Mouse (Mus musculus): ENCODE results near the gene Fam160a1. TPM values are rescaled to one million over a fixed set of nuclear protein-coding genes. Genes with fewer than 3 reads are reported as not detected.
A peak's percentile ranks its signal among the peaks of the same experiment; 100 is the strongest.

The Fam160a1 gene
- polyA plus RNA-seq, 1 experiment from 2014 or later: 0.38 TPM

DNA sequence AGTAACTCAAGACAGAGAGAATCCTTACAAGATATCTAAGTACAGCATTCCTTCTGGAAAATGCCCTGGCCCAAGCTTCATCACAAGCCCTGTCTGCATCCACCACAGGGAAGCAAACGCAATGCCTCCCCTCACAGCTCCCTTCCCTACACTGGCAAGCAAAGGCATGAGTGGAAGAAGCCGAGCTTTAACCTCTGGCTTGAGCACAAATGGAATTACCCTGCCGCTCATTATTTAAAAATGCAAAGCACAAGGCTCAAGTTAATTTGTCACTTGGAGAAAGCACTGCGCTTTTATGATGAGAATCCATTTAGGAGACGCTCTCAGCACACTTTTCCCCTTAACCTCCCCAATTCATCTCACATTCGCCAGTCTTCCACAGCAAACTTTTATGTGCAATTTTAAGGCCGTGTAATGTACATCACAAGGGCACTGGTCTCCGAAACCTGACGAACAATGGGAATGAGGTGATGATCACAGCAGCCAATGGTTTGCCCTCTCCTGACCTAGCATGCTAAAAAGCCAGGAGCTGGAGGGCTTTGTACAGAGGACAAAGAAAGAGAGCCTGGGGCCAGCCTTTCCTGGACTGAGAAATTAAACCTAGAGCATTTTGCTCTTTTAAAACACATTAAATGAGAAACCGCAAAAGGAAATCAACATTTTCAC is 15.5 kb upstream of the Fam160a1 start:
- H3K27me3 ChIP-seq (ENCODE audit: control insufficient read depth, insufficient read depth, low read depth, low read length): no peaks in the 10 kb centered on the region
- H3K27ac ChIP-seq (ENCODE audit: low read length): no peak overlapping the region
- H3K4me2 ChIP-seq (ENCODE audit: low read length): no peak overlapping the region
- no peaks in the 10 kb centered on the region for H3K4me1 ChIP-seq (ENCODE audit: control insufficient read depth, insufficient read depth, low read length)
- ATAC-seq: no peak
- 57% methylated on average over 10 of the region's 10 CpGs for WGBS
- H3K9ac ChIP-seq (ENCODE audit: low read depth, low read length): no peak overlapping the region
- H3K9me3 ChIP-seq (replicated peaks; ENCODE audit: control insufficient read depth, low read length, poor library complexity, severe bottlenecking): no peaks in the 10 kb centered on the region
- no peak overlapping the region for H3K4me3 ChIP-seq (ENCODE audit: low read depth, low read length)
- H3K36me3 ChIP-seq (ENCODE audit: control insufficient read depth, insufficient read depth, low read length): no peaks in the 10 kb centered on the region

DNA sequence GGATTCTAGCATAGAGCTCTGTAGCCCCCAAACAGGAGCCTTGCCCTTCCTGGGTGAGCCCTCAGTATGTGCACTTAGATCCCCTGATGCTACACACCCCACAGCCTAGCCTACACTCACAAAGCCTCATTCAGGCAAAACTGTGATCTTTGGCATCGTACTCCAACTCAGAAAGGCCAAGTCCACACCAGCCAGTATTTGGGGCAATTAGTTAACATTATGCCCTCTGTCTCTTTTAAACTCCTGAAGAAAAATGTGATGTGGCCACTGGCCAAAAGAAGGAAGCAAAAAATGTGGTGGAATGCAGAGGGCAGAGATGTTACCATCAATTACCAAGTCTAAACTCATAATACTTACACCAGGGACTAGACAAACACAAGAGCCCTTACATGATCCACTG is 14.7 kb upstream of the Fam160a1 start:
- no peaks in the 10 kb centered on the region for H3K4me1 ChIP-seq (ENCODE audit: control insufficient read depth, insufficient read depth, low read length)
- no peaks in the 10 kb centered on the region for H3K27me3 ChIP-seq (ENCODE audit: control insufficient read depth, insufficient read depth, low read depth, low read length)
- H3K9me3 ChIP-seq (replicated peaks; ENCODE audit: control insufficient read depth, low read length, poor library complexity, severe bottlenecking): no peaks in the 10 kb centered on the region
- H3K9ac ChIP-seq (ENCODE audit: low read depth, low read length): no peak overlapping the region
- no peak for ATAC-seq
- H3K27ac ChIP-seq (ENCODE audit: low read length): no peak overlapping the region
- H3K36me3 ChIP-seq (ENCODE audit: control insufficient read depth, insufficient read depth, low read length): no peaks in the 10 kb centered on the region
- WGBS: 86% methylated on average over 1 of the region's 1 CpGs
- H3K4me2 ChIP-seq (ENCODE audit: low read length): no peak overlapping the region
- no peak overlapping the region for H3K4me3 ChIP-seq (ENCODE audit: low read depth, low read length)

DNA sequence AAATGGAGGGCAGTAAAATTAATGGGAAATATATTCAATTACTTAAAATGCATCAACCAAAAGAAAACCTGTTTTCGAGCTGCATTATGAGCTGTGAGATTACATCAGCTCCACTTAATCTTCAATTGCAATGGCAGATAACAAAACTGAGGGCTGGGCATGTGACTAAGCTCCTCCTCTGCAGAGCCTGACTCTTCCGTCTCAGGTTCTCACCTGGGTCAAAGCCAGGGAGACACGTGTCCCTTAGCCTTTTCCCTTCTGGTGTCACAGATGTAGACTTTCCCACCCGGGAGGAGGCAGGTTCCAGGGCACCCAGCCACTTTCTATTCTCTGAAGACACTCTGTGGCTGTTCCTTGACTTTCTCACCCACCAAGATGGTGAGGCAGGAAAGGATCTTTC is 12.0 kb upstream of the Fam160a1 start:
- Histone ChIP-seq H3K9ac (ENCODE audit: low read depth, low read length) (no peak overlapping the region), H3K27ac (ENCODE audit: low read length) (no peak overlapping the region), H3K36me3 (ENCODE audit: control insufficient read depth, insufficient read depth, low read length) (no peaks in the 10 kb centered on the region), H3K9me3 (replicated peaks; ENCODE audit: control insufficient read depth, low read length, poor library complexity, severe bottlenecking) (no peaks in the 10 kb centered on the region), H3K4me3 (ENCODE audit: low read depth, low read length) (no peak overlapping the region), H3K4me2 (ENCODE audit: low read length) (no peak overlapping the region), H3K27me3 (ENCODE audit: control insufficient read depth, insufficient read depth, low read depth, low read length) (no peaks in the 10 kb centered on the region), H3K4me1 (ENCODE audit: control insufficient read depth, insufficient read depth, low read length) (no peaks in the 10 kb centered on the region)
- ATAC-seq: no peak
- WGBS: 74% methylated on average over 4 of the region's 4 CpGs

DNA sequence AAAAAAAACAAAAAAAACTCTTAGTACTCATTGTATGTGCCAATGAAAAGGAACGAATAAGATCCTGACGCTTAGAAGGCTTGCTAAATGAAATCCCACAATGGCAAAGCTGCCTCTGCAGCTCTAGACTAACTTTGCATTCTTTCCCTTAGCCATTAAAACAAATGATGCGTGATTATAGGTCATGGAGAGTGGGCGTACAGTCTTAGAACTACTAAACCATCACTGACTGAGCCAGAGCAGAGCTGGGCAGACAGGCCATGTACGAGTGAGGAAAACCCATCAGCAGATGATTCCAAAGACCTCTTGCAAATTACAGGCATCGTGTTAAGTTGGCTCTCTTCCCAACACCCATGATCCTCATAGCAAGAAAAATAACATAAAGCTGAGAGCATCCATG is 10.7 kb upstream of the Fam160a1 start:
- H3K36me3 ChIP-seq (ENCODE audit: control insufficient read depth, insufficient read depth, low read length): no peaks in the 10 kb centered on the region
- no peaks in the 10 kb centered on the region for H3K27me3 ChIP-seq (ENCODE audit: control insufficient read depth, insufficient read depth, low read depth, low read length)
- H3K27ac ChIP-seq (ENCODE audit: low read length): no peak overlapping the region
- H3K9ac ChIP-seq (ENCODE audit: low read depth, low read length): no peak overlapping the region
- 68% methylated on average over 6 of the region's 6 CpGs for WGBS
- H3K4me1 ChIP-seq (ENCODE audit: control insufficient read depth, insufficient read depth, low read length): no peaks in the 10 kb centered on the region
- no peak overlapping the region for H3K4me3 ChIP-seq (ENCODE audit: low read depth, low read length)
- H3K4me2 ChIP-seq (ENCODE audit: low read length): no peak overlapping the region
- no peaks in the 10 kb centered on the region for H3K9me3 ChIP-seq (replicated peaks; ENCODE audit: control insufficient read depth, low read length, poor library complexity, severe bottlenecking)
- no peak for ATAC-seq

DNA sequence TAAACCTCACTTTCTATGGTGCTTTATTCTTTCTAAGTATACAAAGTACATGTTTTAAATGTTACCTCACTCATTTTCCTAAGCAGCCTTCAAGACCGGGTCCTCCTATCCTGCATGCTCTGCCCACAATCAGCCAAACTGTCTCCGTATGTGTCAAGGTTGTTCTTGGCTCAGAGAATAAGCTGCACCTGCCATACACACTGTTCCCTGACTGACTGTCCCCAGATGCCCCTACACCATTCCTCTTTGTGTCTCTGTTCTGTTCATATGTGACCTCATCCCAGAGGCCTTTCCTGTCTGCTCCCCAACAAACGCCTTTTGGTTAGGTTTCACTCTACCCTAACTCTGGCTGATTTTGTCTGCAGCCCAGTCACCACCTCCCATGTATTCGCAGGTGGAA is 10.2 kb upstream of the Fam160a1 start:
- H3K4me3 ChIP-seq (ENCODE audit: low read depth, low read length): no peak overlapping the region
- no peaks in the 10 kb centered on the region for H3K27me3 ChIP-seq (ENCODE audit: control insufficient read depth, insufficient read depth, low read depth, low read length)
- no peak for ATAC-seq
- H3K36me3 ChIP-seq (ENCODE audit: control insufficient read depth, insufficient read depth, low read length): no peaks in the 10 kb centered on the region
- no peaks in the 10 kb centered on the region for H3K9me3 ChIP-seq (replicated peaks; ENCODE audit: control insufficient read depth, low read length, poor library complexity, severe bottlenecking)
- H3K9ac ChIP-seq (ENCODE audit: low read depth, low read length): no peak overlapping the region
- WGBS: 77% methylated on average over 4 of the region's 4 CpGs
- no peak overlapping the region for H3K27ac ChIP-seq (ENCODE audit: low read length)
- H3K4me2 ChIP-seq (ENCODE audit: low read length): no peak overlapping the region
- no peaks in the 10 kb centered on the region for H3K4me1 ChIP-seq (ENCODE audit: control insufficient read depth, insufficient read depth, low read length)

DNA sequence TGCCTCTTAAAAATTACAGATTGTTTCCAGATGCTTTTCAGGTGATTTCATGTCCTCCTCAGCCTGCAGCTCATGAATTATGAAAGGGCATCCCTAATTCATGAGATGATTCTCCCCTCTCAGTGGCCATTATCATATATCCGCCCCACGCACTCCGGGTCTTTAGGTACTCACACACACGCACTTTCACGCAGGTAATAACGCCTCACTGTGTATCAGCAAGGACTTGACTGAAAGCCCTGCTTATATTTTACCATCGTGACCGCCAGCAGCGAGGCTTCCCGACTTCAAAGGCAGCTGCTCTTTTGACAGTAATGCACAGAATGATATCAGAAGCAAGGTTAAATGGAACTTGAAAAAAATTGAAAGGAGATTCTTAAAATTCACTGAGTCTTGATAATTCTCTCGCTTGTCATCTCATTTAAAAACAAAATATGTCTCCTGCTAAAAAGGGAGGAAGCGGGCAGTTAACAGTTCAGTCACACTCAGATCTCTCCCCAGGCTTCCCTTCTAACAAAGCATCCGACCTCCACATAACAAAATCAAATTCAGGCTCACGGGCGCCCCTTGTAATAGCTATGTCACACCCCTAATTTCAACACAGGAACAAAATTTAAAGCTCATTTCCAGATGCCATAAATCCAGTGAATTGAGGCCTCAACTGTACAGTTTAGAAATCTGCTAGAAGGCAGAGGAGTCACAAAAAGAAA is 3.9 kb upstream of the Fam160a1 start:
- Histone ChIP-seq H3K27me3 (ENCODE audit: control insufficient read depth, insufficient read depth, low read depth, low read length) (no peaks in the 10 kb centered on the region), H3K9me3 (replicated peaks; ENCODE audit: control insufficient read depth, low read length, poor library complexity, severe bottlenecking) (no peaks in the 10 kb centered on the region), H3K9ac (ENCODE audit: low read depth, low read length) (peak overlapping the region; percentile 50), H3K4me1 (ENCODE audit: control insufficient read depth, insufficient read depth, low read length) (peaks cover 10% of the 10 kb centered on the region), H3K4me3 (ENCODE audit: low read depth, low read length) (peak overlapping the region; percentile 14; the same call in 1 of the 2 replicates), H3K27ac (ENCODE audit: low read length) (peak overlapping the region; percentile 58), H3K4me2 (ENCODE audit: low read length) (peak overlapping the region; percentile 36), H3K36me3 (ENCODE audit: control insufficient read depth, insufficient read depth, low read length) (no peaks in the 10 kb centered on the region)
- ATAC-seq: peak; percentile 86
- WGBS: 30% methylated on average over 15 of the region's 15 CpGs

DNA sequence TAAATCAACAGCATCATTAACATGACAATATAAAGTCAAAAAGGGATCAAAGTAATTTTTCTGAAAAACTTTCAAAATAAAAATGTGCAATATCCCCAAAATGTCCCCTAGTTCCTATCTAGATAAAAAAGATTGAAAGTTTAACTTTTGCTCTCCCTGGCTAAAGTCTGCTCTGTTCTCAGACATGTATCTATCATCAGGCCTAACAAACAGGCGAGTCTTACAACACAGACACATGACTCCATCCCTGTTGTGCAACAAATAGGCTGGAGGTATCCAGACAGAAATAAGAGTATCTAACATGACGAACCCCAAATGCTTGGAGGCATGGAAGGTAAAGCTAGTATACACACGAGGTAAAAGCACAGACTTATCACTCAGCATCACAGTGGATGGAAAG is 2.2 kb upstream of the Fam160a1 start:
- H3K4me2 ChIP-seq (ENCODE audit: low read length): no peak overlapping the region
- no peaks in the 10 kb centered on the region for H3K27me3 ChIP-seq (ENCODE audit: control insufficient read depth, insufficient read depth, low read depth, low read length)
- no peak for ATAC-seq
- H3K9ac ChIP-seq (ENCODE audit: low read depth, low read length): no peak overlapping the region
- H3K36me3 ChIP-seq (ENCODE audit: control insufficient read depth, insufficient read depth, low read length): no peaks in the 10 kb centered on the region
- H3K9me3 ChIP-seq (replicated peaks; ENCODE audit: control insufficient read depth, low read length, poor library complexity, severe bottlenecking): no peaks in the 10 kb centered on the region
- H3K4me1 ChIP-seq (ENCODE audit: control insufficient read depth, insufficient read depth, low read length): peaks cover 10% of the 10 kb centered on the region
- 84% methylated on average over 3 of the region's 3 CpGs for WGBS
- no peak overlapping the region for H3K4me3 ChIP-seq (ENCODE audit: low read depth, low read length)
- H3K27ac ChIP-seq (ENCODE audit: low read length): no peak overlapping the region

DNA sequence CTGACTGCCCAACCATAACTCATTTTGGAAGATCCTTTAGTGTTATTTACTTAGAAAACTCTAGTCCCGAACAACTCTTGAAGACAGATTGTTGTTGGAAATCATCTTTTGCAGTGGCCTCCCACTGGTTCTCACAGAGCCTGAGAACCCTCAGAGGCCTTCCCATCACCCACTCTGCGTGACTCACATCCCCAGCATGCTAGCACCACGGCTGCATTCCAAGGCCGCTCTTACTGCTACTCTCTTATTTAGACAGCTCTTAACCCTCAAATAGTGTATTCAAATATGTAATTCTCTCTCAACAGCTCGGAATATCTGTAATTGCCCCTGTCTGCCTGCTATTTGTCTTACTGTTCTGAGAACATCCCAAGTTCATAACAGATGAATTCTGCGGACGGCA is 2.9 kb downstream of the Fam160a1 start:
- no peak for ATAC-seq
- Histone ChIP-seq H3K27me3 (ENCODE audit: control insufficient read depth, insufficient read depth, low read depth, low read length) (no peaks in the 10 kb centered on the region), H3K4me2 (ENCODE audit: low read length) (no peak overlapping the region), H3K36me3 (ENCODE audit: control insufficient read depth, insufficient read depth, low read length) (no peaks in the 10 kb centered on the region), H3K9ac (ENCODE audit: low read depth, low read length) (no peak overlapping the region), H3K27ac (ENCODE audit: low read length) (no peak overlapping the region), H3K9me3 (replicated peaks; ENCODE audit: control insufficient read depth, low read length, poor library complexity, severe bottlenecking) (no peaks in the 10 kb centered on the region), H3K4me1 (ENCODE audit: control insufficient read depth, insufficient read depth, low read length) (no peaks in the 10 kb centered on the region), H3K4me3 (ENCODE audit: low read depth, low read length) (no peak overlapping the region)
- 68% methylated on average over 7 of the region's 7 CpGs for WGBS

DNA sequence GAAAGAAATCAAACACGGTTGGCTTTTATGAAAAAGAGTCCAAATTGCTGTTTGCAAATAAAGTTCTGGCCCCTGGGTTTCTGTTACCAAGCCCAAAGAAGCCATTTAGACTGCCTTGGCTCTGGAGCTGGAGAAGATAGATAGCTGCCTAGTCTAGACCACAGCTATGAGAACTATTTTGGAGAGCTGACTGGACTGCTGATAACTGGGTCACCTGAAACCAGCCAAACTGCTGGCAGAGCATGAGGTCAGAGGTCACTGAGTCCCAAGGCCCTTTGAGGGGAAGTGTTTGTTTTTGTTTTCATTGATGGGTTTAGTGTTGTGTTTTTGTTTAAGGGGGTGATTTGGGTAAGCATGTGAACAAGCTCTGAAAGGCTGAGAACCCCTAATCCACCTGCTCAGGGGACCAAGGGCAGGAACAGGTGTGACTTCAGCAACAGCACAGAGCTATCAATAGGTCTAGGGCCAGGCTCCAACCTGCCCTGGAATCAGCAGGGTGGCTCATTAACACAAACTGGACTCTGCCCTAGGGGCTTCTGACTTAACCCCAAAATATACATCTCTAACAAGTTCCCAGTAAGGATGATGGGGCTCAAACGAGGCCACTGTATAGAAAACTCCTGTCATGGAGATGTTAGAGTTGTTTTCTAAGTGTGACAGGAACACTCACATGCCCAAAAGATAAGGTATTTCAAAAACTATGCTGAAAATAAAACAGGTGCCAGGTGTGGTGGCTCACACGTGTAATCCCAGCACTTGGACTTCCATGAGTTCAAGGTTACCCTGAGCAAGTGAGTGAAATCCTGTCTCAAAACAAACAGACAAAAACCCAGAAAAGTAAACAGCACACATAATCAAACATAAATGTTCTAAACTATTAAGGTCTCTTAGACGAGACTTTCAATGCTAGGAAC is 3.7 kb downstream of the Fam160a1 start:
- no peak for ATAC-seq
- WGBS: 77% methylated on average over 4 of the region's 4 CpGs
- H3K4me2 ChIP-seq (ENCODE audit: low read length): no peak overlapping the region

More for the DNA sequence above, 3.7 kb downstream of the Fam160a1 start:
- no peak overlapping the region for H3K4me3 ChIP-seq (ENCODE audit: low read depth, low read length)
- no peaks in the 10 kb centered on the region for H3K9me3 ChIP-seq (replicated peaks; ENCODE audit: control insufficient read depth, low read length, poor library complexity, severe bottlenecking)
- H3K4me1 ChIP-seq (ENCODE audit: control insufficient read depth, insufficient read depth, low read length): no peaks in the 10 kb centered on the region
- no peaks in the 10 kb centered on the region for H3K27me3 ChIP-seq (ENCODE audit: control insufficient read depth, insufficient read depth, low read depth, low read length)
- no peak overlapping the region for H3K27ac ChIP-seq (ENCODE audit: low read length)
- no peaks in the 10 kb centered on the region for H3K36me3 ChIP-seq (ENCODE audit: control insufficient read depth, insufficient read depth, low read length)
- no peak overlapping the region for H3K9ac ChIP-seq (ENCODE audit: low read depth, low read length)

Measured in midbrain, embryonic 16.5 days (tissue).